Mouse (Mus musculus) liver, postnatal 0 days (tissue): ENCODE results near the gene Duox2.

Source experiments
- CTCF ChIP-seq: sonication (generic); IDR thresholded peaks from 2 replicates; pipeline ENCODE4 v1.5.1; 2016; ENCODE audit warnings: antibody characterized with exemption, low read depth
- EP300 ChIP-seq: IDR thresholded peaks from 2 replicates; pipeline ENCODE4 v1.6.1; 2016; ENCODE audit warnings: antibody characterized with exemption, low read depth, mild to moderate bottlenecking

DNA sequence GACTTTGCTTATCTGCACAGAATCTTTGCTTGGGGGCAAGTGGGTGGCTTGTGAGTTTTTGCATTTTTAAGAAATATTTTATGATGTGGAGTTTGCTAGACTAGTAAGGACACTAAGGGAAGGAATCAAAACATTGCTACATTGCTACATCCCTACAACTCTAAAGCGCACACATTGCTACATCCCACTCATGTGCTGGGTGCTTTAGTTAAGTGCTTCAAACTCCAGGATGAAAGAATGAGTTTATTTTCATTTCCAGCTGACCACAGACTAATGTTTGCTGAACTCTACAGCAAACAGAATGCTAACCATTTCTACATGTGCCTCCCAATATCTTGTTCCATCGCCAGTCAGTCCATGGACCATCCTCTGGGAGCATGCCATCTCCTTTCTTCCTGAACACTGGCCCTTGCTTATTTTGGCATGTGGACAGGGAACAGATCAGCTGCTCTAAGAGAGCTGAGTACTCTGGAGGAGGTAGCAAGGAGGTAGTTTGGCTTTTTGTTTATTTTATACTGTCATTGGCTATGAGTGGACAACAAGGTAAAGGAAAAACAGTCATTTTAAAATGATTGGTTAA is 60.3 kb downstream of the Duox2 start:
- TF ChIP-seq EP300 (0 out of 2 replicates have a peak, but pooled peaks have one; percentile 10), CTCF (no peak)
